Mouse (Mus musculus): ENCODE data around the gene Id1. TPM values are rescaled to one million over a fixed set of nuclear protein-coding genes. Genes with fewer than 3 reads are reported as not detected.

Id1 gene
- polyA plus RNA-seq, 1 experiment from 2014 or later = 56.7 TPM

Small RNAs within 50 kb of the gene (microRNA-seq; reads per million reads assigned to microRNA genes)
- gene Gm23802 = not detected

Other genes with a start within 250 kb of the Id1 start
- gene Defb22, start 246.1 kb upstream of the Id1 start, polyA plus RNA-seq (2015; fragmentation: Nextera tagmentation; extraction: Ambion mirVana) = not detected in 2 replicates
- gene Defb26, start 224.6 kb upstream of the Id1 start, polyA plus RNA-seq (2015; fragmentation: Nextera tagmentation; extraction: Ambion mirVana) = not detected in 2 replicates
- gene Defb28, start 218.0 kb upstream of the Id1 start, polyA plus RNA-seq (2015; fragmentation: Nextera tagmentation; extraction: Ambion mirVana) = not detected in 2 replicates
- gene Defb29, start 196.2 kb upstream of the Id1 start, polyA plus RNA-seq (2015; fragmentation: Nextera tagmentation; extraction: Ambion mirVana) = not detected in 2 replicates
- not detected in 2 replicates for gene Gm17416, start 166.9 kb upstream of the Id1 start, polyA plus RNA-seq (2015; fragmentation: Nextera tagmentation; extraction: Ambion mirVana)
- not detected in 2 replicates for gene Defb21, start 163.5 kb upstream of the Id1 start, polyA plus RNA-seq (2015; fragmentation: Nextera tagmentation; extraction: Ambion mirVana)
- 0.75 and 1.0 TPM in 2 replicates for gene Defb19, start 155.9 kb upstream of the Id1 start, polyA plus RNA-seq (2015; fragmentation: Nextera tagmentation; extraction: Ambion mirVana)
- not detected in 2 replicates for gene Defb45, start 136.9 kb upstream of the Id1 start, polyA plus RNA-seq (2015; fragmentation: Nextera tagmentation; extraction: Ambion mirVana)
- gene Defb36, start 131.9 kb upstream of the Id1 start, polyA plus RNA-seq (2015; fragmentation: Nextera tagmentation; extraction: Ambion mirVana) = not detected in 2 replicates
- gene Defb25, start 113.2 kb upstream of the Id1 start, polyA plus RNA-seq (2015; fragmentation: Nextera tagmentation; extraction: Ambion mirVana) = 0.68 and 1.1 TPM in 2 replicates
- 10.5 and 12.6 TPM in 2 replicates for gene Rem1, start 109.3 kb upstream of the Id1 start, polyA plus RNA-seq (2015; fragmentation: Nextera tagmentation; extraction: Ambion mirVana)
- gene H13, start 66.8 kb upstream of the Id1 start, polyA plus RNA-seq (2015; fragmentation: Nextera tagmentation; extraction: Ambion mirVana) = 81.9 and 84.7 TPM in 2 replicates
- gene Mcts2, start 49.2 kb upstream of the Id1 start, polyA plus RNA-seq (2015; fragmentation: Nextera tagmentation; extraction: Ambion mirVana) = 23.0 and 25.3 TPM in 2 replicates
- gene Cox4i2, start 17.9 kb downstream of the Id1 start, polyA plus RNA-seq (2015; fragmentation: Nextera tagmentation; extraction: Ambion mirVana) = 11.8 and 13.4 TPM in 2 replicates
- 59.6 and 62.8 TPM in 2 replicates for gene Bcl2l1, start 95.5 kb downstream of the Id1 start, polyA plus RNA-seq (2015; fragmentation: Nextera tagmentation; extraction: Ambion mirVana)
- gene Tpx2, start 111.7 kb downstream of the Id1 start, polyA plus RNA-seq (2015; fragmentation: Nextera tagmentation; extraction: Ambion mirVana) = 51.1 and 55.5 TPM in 2 replicates
- 0.19 and 0.29 TPM in 2 replicates for gene Mylk2, start 175.1 kb downstream of the Id1 start, polyA plus RNA-seq (2015; fragmentation: Nextera tagmentation; extraction: Ambion mirVana)
- gene Foxs1, start 197.0 kb downstream of the Id1 start, polyA plus RNA-seq (2015; fragmentation: Nextera tagmentation; extraction: Ambion mirVana) = 2.5 and 2.7 TPM in 2 replicates
- 0.15 and 0.51 TPM in 2 replicates for gene Dusp15, start 215.4 kb downstream of the Id1 start, polyA plus RNA-seq (2015; fragmentation: Nextera tagmentation; extraction: Ambion mirVana)
- 0.23 and 0.44 TPM in 2 replicates for gene Ttll9, start 226.2 kb downstream of the Id1 start, polyA plus RNA-seq (2015; fragmentation: Nextera tagmentation; extraction: Ambion mirVana)

All from heart, embryonic 13.5 days (tissue).